Mouse (Mus musculus) gonadal fat pad, adult 2 months (tissue): Measurements from ENCODE around the gene Gjc1. TPM values are rescaled to one million over a fixed set of nuclear protein-coding genes. Genes with fewer than 3 reads are reported as not detected.

ENCODE experiments used
- DNase-seq: peaks from one replicate; pipeline ENCODE4 v3.0.0-alpha.2; 2012; ENCODE audit warnings: low read depth
- polyA plus RNA-seq: library from polyadenylated mRNA; depleted of rRNA; stranded (reverse); fragments of >200 nt; gene quantifications from 2 replicates; pipeline ENCODE4 v1.2.3, GENCODE M21; 2012

Gjc1 gene
- polyA plus RNA-seq, 1 experiment, result 14.7 TPM

DNA sequence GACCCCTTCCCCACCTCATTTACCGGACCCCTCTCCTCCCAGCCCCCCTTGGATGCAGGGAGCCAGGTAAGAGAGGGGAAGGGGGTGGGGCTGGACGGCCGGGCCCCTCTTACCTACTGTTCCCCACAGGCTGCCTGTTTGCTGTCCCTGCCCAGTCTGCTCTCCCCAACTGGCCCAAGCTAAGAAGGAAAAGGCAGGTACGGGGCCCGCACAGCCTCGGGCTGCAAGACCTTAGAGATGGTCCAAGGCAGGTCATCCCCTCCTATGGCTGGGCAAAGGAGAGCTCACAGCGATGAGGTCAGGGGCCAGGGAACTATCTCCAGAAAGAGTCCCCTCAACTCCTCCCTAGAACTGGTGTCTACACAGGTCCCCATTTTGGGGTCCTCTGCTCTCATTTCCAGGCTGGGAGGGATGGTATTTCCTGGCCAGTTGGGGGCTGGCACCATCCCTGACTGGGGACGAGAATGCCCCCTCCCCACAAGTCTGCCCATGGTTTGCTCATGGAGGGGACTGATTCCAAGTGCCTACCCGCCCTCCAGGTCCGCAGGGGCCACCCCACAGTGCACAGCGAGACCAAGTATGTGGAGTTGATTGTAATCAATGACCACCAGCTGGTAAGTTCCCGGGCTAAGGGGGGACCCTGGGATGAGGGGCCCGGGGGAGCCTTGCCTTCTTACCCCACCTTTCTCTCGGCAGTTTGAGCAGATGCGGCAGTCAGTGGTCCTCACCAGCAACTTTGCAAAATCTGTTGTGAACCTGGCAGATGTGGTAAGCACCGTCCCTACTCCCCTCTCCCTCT is 47.4 kb downstream of the Gjc1 start:
- no peak for DNase-seq

DNA sequence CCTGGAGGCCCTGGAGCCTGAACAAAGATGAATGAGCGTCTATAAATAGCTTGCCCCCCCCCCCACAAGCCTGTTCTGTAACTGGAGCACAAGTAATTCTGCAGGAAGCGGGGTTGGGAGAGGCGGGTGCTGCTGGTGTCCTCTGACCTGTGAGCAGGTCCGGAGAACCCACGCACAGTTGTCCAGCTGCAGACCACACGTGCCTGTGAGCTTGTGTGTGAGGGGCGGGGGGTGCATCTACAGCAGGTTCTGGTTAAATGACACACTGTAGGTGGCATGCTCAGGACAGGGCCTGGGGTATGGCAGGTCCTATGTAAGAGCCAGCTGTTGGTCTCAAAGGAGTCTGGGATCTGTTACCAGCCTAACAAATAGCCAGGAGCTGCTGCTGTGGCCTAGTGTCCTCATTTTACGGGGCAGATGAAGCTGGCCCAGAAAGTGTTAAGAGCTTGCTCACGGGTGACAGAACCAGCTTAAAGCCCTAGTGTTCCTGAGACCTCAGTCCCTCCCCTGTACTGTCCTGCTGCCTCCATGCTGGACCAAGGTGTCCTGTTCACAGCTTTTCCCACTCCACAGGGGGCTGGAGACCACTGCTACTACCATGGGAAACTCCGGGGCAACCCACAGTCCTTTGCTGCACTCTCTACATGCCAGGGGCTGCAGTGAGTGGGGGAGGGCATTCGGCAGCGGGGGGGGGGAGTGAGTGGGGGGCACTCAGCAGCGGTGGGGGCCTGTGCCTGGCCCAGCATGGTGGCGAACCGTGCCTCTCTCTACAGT is 48.7 kb downstream of the Gjc1 start:
- no peak for DNase-seq

GRCm38 (mm10) chr11:102769993-102770661 is 49.4 kb downstream of the Gjc1 start:
- DNase-seq, result no peak

GRCm38 (mm10) chr11:102769141-102769540 is 50.4 kb downstream of the Gjc1 start:
- no peak for DNase-seq

DNA sequence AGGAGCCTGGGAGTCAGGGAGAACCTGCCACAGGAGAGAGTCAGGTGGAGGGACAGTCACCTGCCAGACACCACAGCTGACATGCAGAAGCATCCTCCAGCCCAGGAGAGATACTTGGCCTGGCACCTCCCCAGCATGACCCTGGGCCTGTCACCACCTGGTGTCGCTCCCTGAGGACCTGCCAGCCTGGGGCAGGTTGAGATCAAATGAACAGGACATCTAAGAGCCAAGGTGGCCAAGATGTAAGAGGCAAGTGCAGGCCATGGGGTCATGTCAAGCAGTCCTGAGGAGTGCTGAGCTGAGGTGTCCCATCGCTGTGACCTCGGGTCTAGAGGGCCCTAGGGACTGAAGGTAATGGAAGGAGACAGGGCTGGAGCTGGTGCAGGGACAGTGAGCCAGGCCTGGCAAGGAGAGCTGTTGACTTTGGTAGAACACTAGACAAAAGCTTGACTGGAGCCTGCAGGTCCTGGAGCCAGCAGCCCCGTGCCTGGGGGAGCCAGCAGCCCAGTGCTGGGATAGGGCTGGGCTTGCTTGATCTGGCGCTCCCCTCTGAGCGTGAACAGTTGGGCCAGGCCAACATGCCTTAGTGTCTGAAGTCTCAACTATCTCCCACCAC is 52.3 kb downstream of the Gjc1 start:
- no peak for DNase-seq

DNA sequence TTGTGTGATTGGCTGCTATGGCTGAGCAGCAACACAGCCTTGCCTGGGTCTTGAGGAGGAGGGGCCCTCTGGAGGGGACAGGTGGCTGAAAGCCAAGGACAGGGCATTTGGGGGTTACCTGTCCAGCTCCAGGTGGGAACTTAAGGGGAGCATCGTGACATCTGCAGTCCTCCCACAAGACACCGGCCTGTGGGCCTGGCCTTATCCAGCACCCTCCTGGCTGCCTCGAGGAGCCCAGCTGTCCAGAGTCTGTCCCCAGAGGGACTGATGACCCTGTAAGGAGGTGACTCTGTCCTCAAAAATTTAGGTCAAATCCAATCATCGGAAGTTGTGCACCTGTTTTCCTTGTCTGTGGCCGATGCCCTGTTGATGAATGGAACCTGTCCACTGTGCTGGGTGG is 54.1 kb downstream of the Gjc1 start:
- no peak for DNase-seq

GRCm38 (mm10) chr11:102763009-102763767 is 56.3 kb downstream of the Gjc1 start:
- DNase-seq, result no peak

DNA sequence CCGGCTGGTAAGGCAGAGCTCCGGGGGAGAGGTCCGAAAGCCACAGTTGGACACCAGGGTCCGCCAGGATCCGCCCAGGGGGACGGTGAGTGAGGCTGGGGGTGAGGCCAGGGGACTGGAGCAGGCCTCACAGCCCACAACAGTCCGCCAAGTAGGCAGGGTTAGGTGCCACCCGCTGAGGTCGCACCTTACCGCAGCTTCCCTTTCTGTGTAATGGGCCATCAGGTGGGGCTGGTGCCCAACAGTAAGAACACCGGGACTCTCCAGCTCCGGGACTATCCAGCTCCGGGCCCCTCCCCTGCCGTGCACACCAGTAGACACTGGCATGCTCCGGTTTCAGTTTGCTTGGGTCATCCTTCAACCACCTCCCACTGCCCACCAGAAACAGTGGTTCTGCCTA is 57.3 kb downstream of the Gjc1 start:
- DNase-seq, result no peak

- DNase-seq, result no peak
Measured at GRCm38 (mm10) chr11:102761309-102762210, 57.9 kb downstream of the Gjc1 start, which contains the start of gene Adam11. TSS of gene Adam11 (plus strand) at chr11:102761439.

DNA sequence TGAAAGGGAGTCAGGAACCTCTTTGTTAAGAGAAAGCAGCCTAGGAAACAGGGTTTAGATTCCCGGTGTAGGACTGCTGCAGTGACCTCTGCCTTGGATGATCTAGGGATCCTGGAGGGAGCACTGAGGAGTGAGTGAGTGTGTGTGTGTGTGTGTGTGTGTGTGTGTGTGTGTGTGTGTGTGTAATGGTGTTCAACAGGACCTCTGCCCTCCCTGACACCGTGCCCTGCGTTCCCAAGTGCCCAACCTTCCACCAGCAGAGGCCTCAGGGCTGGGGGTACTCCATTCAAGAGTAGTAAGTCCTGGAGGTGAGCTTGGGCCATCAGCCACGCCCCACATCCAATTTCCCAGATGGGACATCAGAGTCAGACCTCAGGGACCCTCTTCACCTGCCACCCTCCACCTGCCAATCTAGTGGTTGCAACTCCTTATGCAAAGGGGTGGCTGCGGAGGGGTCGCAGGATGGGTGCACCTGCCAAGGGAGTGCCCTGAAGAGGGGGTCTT is 58.6 kb downstream of the Gjc1 start:
- no peak for DNase-seq

- no peak for DNase-seq
Measured at GRCm38 (mm10) chr11:102758977-102759376, 60.5 kb downstream of the Gjc1 start.

DNA sequence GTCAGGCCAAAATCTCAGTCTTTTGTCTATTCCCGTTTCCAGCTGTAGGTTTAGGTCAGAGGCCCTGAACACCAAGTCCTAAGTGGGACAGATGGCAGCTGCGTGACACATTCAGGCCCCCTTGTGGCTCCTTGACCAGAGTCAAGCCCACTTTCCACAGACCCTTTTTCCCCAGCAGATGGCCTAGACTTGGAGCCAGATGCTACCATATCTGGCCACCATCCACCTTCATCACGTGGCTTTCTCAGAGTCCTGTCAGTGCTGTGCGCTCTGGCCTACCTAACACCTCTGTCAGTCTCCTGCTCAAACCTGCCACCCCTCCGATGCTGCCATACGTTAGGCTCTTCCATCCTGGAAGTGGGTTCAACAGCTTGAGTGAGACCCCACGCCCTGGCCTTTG is 64.1 kb downstream of the Gjc1 start:
- no peak for DNase-seq

GRCm38 (mm10) chr11:102754416-102754815 is 65.1 kb downstream of the Gjc1 start:
- DNase-seq, result no peak

GRCm38 (mm10) chr11:102753591-102754324 is 65.7 kb downstream of the Gjc1 start:
- DNase-seq, result no peak

DNA sequence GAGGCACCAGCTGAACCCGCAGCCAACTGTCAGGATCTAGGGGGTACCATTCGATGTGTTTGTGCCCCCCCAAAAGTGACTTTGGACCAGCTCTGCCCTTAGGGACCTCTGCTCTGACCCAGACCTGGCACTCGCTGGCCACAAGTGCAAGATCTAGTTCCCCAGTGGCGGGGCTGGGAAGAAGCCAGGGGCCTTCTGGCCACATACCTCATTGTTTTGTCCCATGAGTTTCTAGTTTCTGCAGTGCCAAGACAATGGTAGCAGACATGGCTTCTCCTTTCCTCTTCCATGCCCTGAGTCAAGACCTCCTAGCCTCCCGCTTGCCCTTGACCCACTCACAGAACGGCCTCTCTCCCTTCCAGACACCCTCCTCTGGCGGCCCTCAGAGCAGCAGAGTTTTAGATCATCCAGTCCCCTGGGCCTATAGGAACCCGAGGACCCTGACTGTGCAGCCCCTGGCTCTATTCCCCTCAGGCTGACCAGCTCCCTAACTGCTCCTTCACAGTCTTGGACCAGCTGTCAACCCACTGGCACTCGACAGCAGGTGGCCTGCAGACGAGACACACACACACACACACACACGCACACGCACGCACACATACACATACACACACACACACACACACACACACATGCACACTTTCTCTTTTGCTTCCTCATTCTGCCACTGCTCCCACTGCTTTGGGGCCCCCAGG is 66.5 kb downstream of the Gjc1 start:
- DNase-seq, result no peak

- DNase-seq, result no peak
Measured at GRCm38 (mm10) chr11:102749712-102750111, 69.8 kb downstream of the Gjc1 start.
